Mouse (Mus musculus): ENCODE data around the gene Fam78b.

The Fam78b gene

GRCm38 (mm10) chr1:167034435-167034834 is 33.2 kb downstream of the Fam78b start:
- no peak for DNase-seq

GRCm38 (mm10) chr1:167042558-167042957 is 41.3 kb downstream of the Fam78b start:
- no peak for DNase-seq

DNA sequence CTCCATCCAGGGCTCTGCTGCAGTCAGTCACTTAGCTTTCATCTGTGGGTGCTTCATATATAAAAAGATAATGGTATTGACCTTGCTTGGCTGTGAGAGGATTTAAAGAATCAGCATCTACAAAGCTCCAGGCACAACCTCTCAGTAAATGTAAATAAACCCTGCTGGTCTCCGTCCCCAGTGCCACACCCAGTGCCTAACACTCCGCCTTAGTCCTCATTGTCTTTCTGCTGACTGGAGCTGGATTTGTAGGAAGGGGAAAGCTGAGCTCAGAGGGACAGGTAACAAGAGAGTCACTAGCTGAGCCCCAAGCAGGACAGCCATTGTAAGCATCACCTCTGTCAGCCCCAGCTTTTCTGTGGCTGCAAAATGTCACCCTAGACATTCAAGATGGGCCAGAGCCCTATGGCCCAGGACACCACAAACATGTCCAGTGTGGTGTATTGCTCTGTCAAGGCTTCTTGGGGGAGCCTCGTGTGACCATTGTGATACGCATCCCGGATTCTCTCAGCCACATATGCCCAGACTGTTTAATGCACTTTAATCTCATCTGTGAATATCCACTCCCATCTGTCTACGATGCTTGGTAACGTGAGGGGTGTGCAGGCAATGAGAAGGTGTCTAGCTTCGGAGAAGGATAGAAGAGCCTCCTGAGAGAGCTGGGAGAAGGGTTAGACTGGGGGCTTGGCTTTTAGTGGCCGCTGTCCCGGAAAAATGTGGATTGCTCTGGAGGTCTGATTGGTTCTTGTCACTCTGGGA is 45.1 kb downstream of the Fam78b start:
- no peak for DNase-seq

DNA sequence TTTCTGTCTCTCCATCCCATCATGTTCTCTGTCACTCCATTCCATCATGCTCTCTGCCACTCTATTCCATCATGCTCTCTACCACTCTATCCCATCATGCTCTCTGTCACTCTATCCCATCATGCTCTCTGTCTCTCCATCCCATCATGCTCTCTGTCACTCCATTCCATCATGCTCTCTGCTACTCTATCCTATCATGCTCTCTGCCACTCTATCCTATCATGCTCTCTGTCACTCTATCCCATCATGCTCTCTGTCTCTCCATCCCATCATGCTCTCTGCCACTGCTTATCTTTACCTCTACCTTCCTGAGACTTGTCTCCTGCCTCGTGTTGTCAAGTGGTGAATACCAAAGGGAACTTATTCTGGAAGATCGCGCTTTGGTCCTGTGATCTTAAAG is 49.6 kb downstream of the Fam78b start:
- no peak for DNase-seq

DNA sequence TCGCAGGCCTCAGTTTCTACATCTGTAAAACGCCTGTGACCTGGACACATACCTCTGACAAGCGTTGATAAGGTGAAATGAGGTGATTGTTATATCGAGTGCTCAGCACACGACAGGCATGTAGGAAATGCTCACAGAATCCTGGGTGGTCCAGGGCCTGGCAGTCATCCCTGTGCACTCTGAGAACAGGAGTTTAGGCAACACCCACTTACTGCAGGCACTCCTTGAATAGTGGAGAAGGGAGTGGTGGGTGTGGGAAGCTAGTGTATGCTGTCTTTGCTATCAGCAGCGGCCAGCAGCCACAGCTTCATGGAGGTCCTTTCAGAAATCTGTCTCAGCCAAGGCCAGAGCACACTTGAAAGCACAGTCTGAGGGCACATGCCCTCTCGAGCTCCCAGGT is 52.8 kb downstream of the Fam78b start:
- DNase-seq = no peak

GRCm38 (mm10) chr1:167057543-167057942 is 56.3 kb downstream of the Fam78b start:
- DNase-seq = no peak

DNA sequence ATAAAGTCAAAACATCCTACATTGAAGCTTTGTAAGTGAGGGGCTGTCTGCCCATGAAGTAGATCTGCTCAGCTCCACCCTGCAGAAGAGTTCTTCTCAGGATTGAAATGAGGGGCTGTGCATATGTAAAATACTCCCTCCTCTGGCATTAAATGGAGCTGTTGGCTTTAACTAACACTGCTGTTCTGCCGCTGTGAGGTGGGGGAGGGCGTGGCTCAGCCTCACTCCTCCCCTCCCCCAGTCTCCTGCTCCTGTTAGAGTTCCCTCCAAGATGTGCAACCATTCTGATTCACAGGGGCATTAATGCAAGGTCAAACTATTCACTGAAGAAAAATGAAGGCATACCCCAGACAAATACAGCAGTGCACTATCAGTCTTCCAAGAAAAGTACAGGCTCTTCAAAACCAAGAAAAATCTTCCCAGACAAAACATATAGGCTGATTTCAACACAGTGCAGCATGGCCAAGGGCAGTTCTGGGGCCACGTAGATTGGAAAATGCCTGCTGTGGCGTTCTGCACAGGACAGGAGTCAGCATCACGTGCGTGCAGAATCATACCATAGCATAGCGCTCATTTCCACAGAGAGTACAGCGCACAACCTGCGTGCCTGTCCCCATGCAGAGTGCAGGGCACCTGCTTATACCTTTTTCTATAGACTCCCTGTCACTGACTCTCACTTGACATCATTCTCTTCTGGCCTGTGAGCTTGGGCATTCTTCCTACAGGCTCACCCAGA is 58.5 kb downstream of the Fam78b start:
- DNase-seq = no peak

DNA sequence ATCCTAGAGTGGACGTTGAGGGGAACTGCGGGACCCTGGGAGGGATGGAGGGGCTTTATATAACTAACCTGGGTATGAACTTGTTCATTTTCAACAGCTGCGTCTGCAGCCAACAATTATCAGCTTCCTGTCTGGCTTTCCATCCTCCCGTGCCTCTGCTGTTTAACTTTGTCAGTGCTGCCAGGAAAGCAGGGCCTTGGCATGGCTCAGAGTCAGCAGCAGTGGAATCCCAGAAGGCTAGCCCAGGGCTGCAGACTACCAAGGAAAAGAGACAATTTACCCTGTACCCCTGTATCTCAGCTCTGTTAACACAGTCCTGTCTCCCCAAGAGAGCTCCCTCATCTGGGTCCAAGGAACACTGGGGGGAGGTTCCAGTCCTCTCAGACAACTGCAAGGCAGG is 62.8 kb downstream of the Fam78b start:
- DNase-seq = peak; percentile 12

DNA sequence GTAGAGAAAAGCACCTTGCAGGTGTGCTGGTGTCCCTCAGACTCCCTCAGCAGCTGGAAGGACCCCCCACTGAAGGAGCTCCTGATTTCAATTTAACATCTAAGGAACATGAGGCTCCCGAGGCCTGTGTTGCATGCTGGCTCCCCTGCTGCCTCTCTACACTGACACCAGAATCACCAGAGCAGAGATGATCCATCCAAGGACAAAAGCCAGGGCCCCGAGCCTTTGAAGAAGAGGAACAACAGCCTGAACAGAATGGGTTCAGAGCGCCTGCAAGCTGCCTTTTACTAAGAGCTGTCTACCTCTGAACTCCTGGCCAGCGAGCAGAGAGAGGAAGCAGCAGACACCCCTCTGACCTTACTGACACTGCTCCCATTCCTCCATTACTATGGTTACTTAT is 64.3 kb downstream of the Fam78b start:
- no peak for DNase-seq

- no peak for DNase-seq
Observed at GRCm38 (mm10) chr1:167065986-167066385, 64.8 kb downstream of the Fam78b start.

DNA sequence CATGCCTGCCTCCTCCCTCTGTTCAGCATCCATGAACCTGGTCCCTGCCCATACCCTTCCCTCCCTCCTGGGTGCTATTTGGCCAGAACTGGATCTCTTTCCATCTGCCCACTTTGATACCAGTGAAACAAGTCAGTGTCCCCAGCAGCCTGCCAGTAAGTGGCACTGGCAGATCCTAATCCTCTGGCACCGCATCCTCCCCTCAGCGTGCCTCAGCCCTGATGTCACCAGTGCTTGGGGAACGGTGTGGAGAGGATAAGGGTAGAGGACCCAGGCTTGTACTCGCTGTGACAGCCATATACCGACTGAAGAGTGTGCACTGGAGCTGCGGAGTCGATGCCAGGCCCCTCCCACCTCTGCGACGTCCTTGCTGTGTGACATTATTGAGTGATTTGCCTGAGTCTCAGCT is 65.7 kb downstream of the Fam78b start:
- DNase-seq = no peak

GRCm38 (mm10) chr1:167069741-167070140 is 68.5 kb downstream of the Fam78b start:
- no peak for DNase-seq

DNA sequence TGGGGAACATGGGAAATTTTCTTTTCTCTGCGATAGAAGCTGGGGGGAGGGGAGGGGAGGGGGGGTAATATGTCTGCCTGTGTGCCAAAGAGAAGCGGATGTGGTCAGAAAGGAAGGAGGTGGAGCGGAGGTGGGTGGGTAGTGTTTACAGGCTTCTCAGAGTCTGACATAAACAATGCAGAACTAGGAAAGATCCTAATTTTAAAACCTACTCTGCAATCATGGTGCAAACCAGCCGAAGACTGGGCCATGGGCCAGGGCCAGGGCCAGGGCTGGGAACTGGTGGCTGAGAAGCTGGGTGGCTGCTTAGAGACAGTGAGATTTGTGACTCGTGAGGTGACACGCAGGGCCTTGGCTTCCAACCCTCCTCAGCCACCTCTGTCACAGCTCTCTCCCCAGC is 69.1 kb downstream of the Fam78b start:
- DNase-seq = peak; percentile 51

DNA sequence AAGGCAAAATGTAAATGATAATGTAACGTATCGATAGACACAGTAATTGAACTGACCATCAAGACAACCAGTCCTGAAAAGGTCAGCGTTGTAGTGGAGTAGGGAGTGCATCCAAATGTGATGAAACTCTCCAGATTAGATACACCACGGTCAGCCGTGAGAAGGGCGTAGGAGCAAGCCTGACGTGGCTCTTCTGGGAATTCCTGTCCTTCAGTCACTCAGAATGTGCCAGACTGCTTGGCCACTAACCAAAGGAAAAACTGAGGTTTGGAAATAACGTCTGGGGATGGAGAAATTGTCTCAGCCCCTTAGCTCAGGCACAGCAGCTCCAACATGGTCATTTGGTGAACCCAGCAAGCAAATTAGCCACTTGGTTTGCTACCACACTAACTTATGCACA is 74.5 kb downstream of the Fam78b start:
- DNase-seq = no peak

GRCm38 (mm10) chr1:167079476-167079875 is 78.3 kb downstream of the Fam78b start:
- DNase-seq = no peak

- no peak for DNase-seq
Observed at GRCm38 (mm10) chr1:167081946-167082345, 80.7 kb downstream of the Fam78b start.

GRCm38 (mm10) chr1:167082506-167083100 is 81.4 kb downstream of the Fam78b start:
- DNase-seq = no peak

GRCm38 (mm10) chr1:167083181-167083580 is 82.0 kb downstream of the Fam78b start:
- no peak for DNase-seq

- no peak for DNase-seq
Observed at GRCm38 (mm10) chr1:167084330-167084729, 83.1 kb downstream of the Fam78b start.

DNA sequence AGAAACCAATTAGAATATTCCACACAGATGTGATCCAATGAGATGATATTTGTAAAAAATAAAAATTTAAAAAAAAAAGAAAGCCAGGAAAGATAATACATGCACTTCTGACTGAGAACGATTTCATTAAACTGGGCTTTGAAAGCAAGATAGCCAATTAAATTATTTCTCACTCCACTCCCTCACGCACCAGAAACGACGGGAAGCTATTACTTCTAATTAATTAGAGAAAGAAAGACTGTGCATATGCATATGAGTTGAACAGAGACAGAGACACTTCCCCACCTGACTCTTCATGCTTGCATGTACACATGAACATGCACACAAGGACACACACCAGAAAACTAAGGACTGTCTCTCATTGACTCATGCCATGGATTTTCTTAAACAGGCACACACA is 84.2 kb downstream of the Fam78b start:
- DNase-seq = no peak

DNA sequence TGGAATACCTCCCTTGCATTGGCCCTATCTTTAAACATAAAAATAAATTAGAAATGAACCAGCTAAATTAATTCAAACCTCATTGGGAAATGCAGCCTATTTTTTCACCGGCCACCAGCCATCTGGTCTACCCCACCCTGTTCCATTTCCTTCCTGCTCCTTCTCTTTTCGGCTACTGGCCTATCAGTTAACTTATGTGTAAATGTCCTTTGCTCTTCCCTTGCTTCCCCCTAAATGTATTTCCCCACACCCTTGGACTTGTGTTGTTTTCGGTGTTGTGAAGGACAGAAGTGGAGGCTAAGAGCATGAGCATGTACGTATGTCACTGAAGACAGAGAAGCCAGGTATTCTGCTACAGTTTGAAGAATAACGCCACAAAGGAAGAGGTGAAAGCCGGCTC is 89.2 kb downstream of the Fam78b start:
- no peak for DNase-seq

DNA sequence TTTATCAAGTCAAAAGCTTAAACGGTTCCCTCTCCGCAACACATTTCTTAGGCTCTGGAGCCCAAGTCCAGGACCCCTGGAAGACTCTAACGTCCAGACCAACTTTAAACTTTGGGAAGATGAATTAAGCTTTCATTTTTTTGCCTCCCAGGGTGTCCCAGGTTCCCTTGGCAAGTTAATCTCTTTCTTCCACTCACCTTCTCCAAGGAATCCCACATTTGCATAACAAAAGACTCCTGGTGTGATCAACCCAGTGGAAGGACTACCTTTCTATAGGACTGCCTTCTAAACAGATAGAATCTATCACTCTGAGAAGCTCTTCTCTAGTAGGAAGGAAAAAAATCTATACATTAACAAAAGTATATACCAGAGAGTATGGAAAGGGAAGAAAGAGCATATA is 92.3 kb downstream of the Fam78b start:
- DNase-seq = no peak

DNA sequence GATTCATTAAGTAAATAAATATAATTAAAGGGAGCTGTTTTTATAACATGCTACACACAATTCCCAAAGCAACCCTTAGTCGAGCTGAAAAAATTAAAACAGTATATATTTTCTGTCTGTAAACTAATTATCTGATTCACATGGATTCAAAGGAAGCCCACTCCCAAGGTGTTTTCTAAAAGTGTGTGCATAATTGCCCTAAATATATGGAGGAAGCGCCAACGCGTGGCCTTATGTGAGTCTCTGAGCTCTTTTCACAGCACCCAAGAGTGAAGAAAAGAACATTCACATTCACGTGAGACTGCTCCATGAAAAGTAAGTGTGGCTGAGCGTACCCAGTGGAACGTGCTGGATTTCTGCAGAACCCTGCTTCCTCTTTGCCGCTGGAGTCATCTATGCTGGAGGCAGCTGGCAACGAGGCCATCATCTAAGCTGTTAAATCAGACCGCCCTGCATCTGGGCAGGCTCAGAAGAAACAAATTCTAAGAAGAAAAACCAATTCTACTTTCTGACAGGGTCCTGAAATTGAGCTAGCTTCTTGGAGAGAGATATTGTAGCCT is 93.5 kb downstream of the Fam78b start:
- DNase-seq = no peak

- DNase-seq = no peak
Observed at GRCm38 (mm10) chr1:167098741-167099140, 97.5 kb downstream of the Fam78b start.

Measured in lung, postnatal 14 days (tissue).